12 mouse cellular contexts compared by ENCODE assay signal in the genomic region with DNA sequence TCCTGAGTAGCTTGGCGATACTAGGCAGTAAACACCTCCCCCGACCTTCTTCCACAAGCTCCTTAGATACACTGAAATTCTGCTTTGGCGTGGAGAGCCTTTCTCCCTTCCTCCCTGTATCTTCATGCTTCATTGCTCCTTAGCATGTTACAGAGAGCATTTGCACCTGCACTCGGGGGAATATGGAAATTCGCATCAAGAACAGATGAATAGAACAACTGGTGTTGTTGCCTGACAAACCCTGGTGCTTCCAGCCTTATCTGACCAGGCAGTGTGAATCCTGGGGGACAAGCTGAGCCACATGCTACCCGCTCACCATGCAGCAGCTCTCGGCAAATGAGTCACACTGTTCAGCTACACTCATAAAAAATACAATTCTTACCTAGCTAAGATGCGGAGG.
DNase-seq lines count a peak whose midpoint lies in the region; TF ChIP-seq lines count a peak whose summit lies in the region.
"Had no signal": no experiment of that assay in that cellular context is flagged by ENCODE, and none has a peak within 500 bp of the region (broad histone marks: within the 10 kb centered on the region; RNA-seq: fewer than 3 reads in every experiment).

No protein-coding gene starts in this region.

- peak overlapping the region; percentile 31 for H3K4me3 ChIP-seq in left cerebral cortex, adult 2 months
- H3K4me3 ChIP-seq: erythroblast, embryonic 14.5 days; megakaryocyte, embryonic 14.5 days had no signal

- TF ChIP-seq CTCF in left cerebral cortex, adult 2 months (IDR thresholded peaks at IDR 0.05) = no peak

- intact Hi-C loops in left cerebral cortex, adult 2 months (cut with DNase I) = loop anchor here (5.0 kb wide), 2 partner anchors 66 to 211 kb away; partner anchors contain the start of gene Map2

- peak overlapping the region; percentile 72 for H3K27ac ChIP-seq in left cerebral cortex, adult 2 months

- peak; percentile 45 to 48 for DNase-seq in left cerebral cortex, adult 2 months (ENCODE audit: extremely low spot score in 1 of 2, low spot score in 2 of 2)
- DNase-seq in left cerebral cortex, adult 11 months (ENCODE audit: low spot score) = no peak
- DNase-seq in embryo, embryonic 11 days = peak; percentile 31
- DNase-seq in layer of hippocampus, postnatal 36 days = peak; percentile 28 to 40
- DNase-seq in retina, postnatal 1 day = peak; percentile 63
- no peak for DNase-seq in spleen, adult 18-20 months
- no peak for DNase-seq in urinary bladder, adult 18-20 months (ENCODE audit: low spot score in 2 of 2)
- DNase-seq in lung, postnatal 4 days = no peak
- DNase-seq: adrenal gland, adult 8-10 months; heart, postnatal 36 days had no signal

Comparison
In these comparisons a context has a peak if more than half of its experiments do, and no peak if none do; other contexts are left out.
1. DNase-seq: peak in left cerebral cortex, adult 2 months (2 of 2), embryo, embryonic 11 days (single experiment), layer of hippocampus, postnatal 36 days (2 of 2) and retina, postnatal 1 day (single experiment); none in left cerebral cortex, adult 11 months (single experiment), spleen, adult 18-20 months (0 of 2), urinary bladder, adult 18-20 months (0 of 2) and lung, postnatal 4 days (0 of 2).